Mouse (Mus musculus): ENCODE measurements around the gene Ccdc85c. TPM values are rescaled to one million over a fixed set of nuclear protein-coding genes. Genes with fewer than 3 reads are reported as not detected.

Ccdc85c gene
- polyA plus RNA-seq, 2 experiments from 2014 or later = 0.25 to 0.42 TPM

DNA sequence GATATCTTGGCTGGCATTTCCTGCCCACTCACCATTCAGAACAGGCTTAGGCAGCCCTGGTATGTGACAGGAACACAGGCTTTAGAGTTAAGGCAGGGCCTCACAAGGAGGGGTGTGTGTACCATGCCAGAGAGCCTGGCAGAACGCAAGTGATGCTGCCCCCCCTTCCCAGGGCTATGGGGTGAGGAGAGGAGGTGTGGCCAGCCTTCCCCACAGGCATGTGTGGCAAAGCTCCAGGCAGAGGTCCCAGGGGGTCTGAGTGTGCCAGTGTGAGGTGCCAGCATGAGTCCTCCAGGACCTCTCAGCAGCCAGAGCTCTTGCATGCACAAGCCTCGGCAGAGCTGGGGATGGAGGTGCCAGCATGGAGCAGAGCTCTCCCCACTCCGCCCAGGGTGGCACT lies 19.4 kb upstream of the Ccdc85c start:
- ATAC-seq = no peak

DNA sequence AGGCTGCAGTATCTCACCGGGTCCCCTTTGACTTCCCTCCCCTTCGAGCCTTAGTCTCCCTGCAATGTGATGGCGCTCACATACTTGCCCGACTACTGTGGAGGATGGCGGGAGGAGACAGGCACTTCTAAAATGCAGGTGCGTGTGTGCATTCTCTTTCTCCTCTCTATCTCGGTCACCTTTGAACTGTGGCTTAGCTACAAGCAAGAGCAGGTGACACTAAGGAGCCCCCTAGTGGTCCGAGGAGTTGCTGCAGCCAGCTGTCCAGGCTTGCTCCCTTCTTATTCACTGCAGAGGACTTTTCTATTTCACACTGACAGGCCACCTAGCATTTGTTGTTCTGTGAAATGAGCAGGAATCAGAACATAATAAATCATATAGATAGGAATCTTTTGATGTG lies 17.7 kb upstream of the Ccdc85c start:
- ATAC-seq = peak; percentile 73

DNA sequence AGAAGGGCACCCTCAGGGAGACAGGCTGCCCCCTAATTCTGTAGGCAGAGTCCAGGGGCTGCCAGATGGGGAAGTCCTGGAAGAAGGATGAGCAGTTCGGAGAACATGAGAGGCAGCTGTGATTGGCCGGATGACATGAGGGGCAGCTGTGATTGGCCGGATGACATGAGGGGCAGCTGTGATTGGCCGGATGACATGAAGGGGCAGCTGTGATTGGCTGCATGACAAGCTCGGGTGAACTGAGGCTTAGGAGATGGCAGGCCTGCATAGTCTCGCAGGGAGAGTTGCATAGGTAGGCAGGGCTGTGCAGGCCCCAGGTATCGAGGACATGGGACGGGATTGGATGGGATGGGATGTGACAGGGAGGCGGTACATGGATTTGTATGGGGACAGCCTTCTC lies 17.2 kb upstream of the Ccdc85c start:
- ATAC-seq = no peak

DNA sequence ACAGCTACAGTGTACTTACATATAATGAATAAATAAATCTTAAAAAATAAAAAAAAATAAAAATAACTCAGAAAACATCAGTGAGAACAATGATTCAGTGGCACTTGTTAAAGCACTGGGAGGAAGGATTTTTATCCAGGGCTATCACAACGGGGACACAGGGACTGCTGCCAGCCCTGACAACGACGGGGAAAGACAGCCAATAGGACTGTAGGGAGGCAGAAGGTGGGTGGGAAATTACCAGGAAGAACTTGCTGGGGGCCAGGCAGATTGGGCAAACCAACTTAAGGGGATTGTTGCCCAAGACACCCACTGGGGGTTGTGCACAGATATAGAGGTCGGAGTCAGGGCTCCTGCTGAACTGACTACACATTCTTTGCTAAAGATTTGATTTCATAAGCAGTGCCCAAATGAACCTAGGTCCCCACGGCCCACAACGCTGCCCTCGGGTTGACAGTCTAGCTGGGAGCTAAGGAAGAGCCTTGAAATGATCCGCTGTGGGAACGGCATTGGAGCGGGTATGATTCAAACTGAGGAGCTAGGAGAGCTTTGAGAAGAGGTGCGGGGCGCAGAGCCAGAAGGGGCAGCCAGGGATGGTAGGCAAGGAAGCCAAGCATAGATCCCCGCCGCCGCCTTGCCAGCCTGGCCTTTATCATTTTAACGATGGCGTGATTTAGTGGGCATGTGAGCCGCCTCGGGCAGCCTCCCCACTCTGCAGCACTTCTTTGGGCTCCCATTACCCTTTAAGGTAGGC lies 13.1 kb upstream of the Ccdc85c start:
- ATAC-seq = no peak

DNA sequence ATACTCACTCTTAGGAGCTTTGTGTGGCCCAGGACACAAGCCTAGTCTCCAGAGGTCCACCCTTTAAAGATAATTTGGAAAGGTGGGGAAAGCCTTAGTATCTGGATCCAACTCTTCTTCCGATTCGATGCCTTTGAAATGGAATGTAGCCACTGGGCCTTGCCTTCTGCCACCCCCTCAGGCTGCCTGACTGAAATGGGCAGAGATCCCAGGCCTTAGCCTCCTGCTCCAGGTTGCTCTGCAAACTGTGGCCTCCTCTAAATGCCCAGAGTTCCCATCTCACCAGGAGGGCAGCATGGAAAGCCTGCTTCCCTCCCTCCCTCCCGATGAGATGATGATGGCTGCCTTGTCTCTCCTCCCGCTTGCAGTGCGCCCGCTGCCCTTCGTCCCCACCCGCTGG lies 11.8 kb upstream of the Ccdc85c start:
- ATAC-seq = no peak

DNA sequence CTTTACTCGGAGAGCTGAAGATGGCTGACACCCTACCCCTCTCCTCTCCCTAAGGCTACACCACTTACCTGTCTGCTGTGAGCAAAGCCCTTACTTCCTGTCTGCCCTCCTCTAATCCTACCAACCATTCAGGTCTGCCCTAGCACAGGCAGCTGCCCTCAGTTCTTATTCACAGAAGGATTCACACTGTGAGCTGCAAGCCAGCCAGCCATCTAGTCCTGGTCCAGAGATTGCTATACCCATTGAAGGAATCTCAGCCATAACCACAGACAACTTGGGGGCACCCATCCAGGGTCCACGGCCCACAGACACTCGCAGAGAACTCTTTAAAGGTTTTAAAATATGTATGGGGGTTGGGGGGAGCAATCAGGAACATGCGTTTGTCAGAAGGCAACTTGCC lies 11.2 kb upstream of the Ccdc85c start:
- ATAC-seq = no peak

DNA sequence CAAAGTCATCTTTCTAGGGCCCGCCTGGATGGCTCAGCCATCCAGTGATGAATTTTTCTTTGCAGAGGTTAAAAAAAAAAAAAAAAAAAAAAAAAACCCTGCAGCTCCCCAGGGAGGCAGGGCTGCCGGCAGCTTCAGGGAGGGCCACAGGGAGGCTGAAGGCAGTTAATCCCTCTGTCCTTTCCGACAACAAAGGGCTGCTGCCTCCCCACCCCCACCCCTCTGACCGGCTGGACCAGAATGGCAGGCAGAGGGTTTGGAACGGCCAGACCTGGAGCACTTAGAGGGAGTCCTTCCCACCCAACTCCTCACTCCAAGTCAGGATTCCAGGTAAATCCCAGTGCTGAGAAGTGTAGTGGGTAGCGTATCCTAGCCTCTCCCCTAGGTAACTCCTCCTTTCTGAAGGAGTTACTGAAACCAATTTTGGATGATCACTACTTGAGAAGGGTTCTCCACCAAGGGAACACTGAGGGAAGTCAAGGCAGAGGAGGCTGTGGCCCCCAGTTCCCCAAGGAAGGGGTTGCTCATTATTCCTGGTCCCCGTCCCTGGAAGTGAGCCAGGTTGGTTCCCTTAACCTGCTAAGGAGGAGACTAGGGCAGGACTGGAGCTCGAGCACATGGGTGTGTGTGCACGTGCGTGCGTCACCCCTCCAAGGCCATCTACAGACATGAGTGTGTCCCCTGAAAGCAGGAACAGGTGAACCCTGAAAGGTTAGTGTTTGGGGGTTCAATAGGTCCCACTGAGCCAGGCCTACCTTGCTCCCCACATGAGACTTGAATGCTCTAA lies 10.2 kb upstream of the Ccdc85c start:
- ATAC-seq = no peak

DNA sequence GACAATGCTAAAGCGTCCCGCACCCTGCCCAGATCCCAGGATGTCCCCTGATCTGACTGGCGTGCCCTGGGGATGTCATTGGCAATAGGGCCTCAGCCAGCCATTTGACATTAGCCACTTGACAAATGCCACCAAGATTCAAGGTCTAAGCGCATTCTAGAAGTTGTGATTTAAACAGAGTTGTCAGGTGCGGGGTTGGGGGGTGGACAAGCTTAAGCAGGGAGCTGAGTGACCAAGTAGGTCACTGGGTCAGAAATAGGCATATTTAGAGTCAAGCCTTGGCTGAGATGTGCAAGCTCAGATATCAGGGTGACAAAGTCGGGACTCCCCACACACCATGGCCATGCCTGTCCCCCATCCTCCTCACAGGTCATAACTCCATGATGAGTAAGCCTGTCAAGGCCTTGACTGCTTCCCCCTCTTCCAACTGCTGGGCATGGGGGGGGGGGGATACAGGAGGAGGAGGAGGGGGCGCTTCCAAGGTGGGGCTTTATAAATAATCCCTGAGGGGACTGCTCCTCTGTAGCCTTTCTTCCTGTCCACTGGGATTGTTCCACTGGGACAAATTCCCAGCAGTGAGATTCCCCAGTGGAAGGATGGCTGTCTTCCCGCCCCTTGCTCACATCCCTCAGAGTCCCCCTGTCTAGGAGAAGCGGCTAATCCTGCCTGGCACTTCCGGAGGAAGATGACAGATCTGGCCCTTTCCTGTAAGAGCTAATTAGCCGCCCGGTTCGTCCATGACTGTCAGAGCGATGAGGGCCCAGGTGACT lies 9.4 kb upstream of the Ccdc85c start:
- no peak for ATAC-seq

DNA sequence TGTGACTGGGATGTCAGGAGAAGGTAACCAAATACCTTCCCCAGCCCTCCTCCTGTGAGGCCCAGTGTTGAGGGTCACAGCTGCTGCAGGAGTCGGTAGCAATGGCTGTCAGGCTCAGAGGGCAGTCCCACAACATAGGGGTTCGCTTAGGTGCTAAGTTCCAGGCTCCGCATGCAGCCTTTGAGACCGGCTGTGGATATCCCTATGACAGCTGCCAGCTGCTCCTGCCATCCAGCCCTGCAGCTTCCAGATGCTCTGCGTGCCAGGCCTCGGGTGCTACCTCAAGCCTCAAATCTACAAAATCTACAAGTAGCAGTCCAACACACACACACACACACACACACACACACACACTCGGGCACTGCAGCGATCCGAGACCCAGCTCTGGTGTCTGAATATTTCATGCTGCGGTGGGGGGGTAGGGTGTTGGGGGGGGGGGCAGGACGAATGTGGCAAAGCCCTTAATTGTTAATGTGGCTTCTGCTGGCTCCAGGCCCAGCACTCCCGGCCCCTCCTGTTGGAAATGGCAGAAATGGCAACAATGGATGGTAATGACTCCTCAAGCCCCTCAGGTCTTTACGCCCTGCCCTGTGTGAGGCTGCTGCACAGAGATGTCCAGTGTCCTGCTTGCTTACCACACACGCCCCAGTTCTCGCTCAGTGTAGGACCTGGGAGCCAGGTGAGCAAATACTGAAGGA lies 3.1 kb upstream of the Ccdc85c start:
- ATAC-seq = no peak

DNA sequence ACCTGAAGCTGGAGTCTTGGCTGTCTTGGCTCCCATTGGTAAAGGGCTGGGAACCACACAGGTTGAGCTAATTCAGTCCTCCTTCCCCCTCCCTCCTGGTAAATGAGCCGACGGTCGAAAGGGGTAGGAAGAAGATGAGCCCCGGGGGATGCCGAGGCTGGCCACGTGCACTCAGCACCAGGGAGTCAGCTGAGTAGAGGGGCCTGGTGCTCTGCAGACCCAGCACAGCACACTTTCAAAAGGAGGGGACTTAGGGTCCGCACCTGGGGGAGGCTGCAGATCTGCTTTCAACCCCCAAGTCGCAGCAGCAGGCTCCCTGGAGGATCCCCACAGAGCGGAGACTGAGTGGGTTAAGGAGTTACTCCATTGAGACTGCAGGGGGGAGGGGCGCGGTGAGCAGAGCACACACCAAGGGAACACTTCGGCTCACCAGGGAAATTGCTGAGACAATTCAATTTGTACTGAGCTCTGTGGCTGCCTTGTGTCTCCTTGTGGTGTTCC lies 2.2 kb upstream of the Ccdc85c start:
- no peak for ATAC-seq

DNA sequence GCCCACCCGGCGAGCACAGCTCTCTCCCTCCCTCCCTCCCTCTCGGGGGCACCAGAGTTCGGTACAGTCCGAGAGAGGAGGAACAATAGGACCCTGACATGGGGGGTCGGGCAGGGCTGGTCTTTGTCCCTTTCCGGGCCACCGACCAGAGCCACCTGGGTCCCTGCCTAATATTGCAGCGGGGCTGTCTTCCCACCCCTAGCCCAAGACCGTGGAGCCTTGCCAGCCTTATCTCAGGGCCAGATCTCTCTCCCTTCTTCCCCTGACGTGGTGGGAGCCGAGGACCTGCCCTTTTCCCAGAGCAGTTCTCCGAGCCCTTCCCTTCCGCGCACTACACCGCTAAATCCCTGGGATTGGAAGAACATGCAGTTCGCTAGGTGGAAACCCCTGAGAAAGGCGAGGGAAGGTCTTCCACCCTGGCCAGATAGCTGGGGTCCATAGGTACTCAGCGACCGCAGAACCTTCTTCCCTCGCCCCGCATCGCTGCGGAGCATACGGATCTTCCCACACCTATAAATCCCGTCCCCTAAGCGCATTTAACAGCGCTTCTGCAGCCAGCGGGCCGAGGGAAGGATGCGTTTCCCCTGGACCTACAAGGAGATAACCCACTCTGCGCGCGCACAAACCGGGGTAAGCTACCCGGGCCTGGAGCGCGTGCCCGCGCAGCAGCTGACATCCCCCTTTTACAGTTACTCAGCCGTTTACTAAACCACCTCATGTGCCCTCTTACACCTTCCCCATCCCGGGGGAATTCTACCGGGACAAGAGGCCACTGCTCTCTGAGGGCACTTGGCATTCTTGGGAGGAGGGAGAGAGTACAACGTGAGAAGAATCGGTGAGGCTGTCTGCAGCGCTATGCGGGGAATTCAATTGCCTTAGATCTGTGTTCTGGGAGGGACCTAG lies 946 bp upstream of the Ccdc85c start:
- ATAC-seq = no peak

DNA sequence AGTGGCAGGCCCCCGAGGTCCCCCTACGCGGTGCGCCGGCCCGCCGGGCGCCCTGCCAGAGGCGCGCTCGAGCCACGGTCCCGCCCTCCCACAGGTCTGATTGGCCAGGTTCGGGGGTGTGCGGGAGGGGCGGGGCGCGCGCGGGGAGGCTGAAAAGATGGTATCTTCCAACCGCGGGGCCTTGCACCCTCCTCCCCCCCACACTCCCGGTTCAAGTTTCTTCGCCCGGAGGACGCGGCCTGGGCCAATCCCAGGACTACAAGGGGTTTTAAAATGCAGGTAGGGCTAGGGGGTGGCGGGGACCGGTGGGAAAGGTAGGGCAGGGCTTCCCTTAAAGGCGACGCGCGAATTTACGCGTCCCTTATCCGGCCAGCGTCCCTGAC lies 274 bp upstream of the Ccdc85c start:
- peak; percentile 96 for ATAC-seq

DNA sequence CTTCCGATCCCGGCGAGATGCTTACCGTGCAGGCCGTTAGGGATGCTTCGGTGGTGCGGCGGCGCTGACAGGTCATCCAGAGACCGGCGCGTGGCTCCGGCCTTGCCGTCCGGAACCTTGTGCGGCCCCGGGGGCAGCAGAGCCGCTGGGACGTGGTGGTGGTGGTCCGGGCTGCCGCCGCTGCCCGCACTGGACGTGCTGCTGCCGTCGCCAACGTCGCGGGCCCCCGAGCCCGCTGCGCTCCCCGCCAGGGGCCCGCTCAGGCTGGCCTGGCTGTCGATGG lies 971 bp downstream of the Ccdc85c start:
- no peak for ATAC-seq

DNA sequence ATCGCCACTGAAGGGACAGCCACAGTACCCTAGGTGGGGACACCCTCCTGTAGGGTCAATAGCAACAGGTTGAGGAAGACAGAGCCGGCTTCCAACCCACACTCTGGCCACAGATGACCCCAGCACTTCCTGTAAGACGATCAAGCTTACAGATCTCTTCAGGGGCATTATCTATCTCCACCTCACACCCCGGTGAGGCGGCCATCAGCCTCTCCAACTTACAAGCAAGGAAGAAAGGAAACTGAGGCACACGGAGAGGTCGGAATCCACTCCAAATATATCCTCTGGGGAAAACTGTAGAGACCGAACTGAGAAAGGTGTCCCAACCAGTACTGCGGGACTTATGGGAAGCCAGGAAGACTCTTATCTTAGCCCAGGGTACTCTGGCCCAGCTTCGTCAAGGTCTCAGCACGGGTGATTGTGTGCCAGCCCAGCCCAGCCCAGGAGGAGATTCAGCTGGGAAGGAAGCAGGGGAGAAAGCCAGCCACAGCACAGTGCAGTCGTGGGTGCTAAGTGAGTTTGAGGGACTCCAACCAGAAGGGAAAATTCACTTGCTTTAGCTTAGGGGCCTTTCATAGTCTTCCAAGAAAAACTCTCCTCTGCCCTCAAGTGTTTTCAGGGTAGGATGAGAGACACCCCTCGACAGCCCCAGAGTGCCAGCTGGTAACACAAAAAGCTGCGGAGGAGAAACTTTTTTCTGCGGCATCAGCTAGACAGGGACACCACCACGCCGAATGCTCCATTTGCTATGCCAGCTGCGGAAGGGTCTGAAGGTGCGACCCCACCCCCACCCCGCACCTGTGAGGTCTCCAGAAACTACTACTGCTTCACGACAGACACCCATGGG lies 1.5 kb downstream of the Ccdc85c start:
- no peak for ATAC-seq

DNA sequence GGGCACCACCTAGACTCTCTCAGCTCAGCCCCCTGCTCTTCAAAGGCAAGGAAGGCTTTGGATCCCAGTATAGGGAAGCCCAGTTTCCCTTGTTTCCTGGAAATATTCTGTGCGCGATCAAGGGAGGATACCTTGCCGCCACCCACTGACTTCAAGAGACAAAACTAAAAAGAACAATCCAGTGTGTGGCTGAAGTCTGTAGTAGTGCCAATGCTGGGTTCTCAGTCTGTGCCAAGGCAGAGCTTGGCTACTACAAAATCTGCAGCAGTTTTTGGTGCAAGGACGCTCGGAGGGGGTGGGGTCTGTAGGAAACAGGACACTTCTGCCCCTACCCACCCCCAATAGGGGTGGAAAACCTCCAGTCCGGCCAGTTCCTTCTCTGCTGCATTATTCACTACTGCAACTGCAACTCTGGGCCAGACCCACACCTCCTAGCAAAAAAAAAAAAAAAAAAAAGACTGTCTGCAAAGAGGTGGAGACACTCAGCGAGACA lies 3.0 kb downstream of the Ccdc85c start:
- ATAC-seq = no peak

DNA sequence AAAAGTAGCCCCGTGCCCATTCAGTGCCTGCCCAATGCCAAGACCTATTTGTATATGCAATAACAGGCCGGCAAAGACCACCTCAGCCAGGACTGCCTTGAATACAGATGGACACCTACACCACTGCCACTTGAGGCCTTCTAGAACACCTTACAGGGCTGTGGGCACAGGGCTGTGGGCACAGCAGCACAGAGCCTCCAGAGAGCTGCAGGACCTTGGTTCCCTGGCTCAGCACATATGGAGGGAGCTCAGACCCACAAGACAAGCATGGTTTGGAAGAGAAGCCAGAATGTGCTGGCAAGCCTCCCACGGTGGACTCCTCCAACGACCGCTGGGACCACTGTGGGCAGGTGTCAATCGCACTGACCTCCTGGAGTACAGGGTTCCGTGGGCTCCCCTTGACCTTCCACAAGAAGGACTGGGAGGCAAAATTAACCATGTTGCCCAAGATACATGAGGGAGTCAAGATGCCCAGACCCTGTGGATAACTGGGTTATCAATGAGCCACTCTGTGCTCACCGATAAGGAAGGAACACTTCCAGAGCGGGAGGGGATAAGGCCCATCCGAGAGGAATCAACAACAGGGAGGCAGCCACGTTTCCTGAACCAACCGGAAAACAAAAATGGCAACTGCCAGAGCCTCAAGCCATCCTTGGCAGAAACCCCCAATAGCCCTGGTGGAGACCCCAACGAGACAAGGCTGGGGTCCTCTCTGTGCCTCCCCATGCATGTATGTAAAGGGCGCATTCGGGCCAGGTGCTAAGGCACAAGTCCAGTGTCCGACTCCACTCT lies 3.7 kb downstream of the Ccdc85c start:
- ATAC-seq = no peak

DNA sequence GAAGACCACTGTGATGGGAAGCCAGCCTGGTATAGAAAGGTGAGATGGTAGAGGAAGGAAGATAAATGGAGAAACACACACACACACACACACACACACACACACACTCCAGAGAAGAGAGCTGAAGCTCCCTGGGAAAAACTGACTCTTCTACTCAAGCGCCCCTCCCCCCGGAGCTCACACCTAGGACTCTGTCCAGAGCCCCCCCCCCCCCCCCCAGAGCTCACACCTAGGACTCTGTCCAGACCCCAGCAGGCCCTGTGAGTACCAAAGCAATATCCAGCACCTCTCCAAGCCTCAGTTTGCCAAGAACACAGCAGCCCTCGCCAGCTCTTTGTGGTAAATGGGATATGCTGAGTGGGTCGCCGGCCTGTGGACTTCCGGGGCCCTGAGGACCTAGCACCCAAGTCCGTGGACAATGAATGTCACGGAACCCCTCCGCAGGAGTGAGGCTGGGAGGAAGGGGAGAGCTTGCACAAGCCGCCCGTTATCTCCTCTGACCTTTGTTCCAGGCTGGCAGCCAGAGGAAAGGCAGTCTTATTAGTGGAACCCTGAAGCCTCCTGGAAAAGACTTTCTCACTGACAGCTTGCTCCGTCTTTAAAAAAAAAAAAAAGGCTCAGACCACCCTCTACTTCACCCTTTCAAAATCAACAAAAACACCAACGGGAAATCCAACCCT lies 4.8 kb downstream of the Ccdc85c start:
- no peak for ATAC-seq

DNA sequence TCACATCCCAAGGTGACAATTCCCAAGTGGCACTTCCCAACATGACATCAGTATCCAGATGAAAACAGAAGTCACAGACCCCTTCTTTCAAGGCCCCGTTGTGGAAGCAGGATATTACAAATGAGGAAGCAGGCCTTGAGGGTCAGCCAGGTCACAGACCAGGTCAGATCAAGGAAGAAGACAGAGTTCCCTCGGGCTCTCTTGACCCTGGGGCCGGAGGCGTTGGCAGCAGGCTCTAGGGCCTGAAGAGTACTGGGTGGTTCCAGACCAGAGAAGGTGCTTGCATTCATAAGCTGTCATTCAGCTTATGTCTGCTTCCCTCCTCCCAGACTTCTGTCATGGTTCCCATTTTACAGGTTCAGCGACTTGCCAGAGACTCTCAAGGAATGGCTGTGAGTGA lies 5.5 kb downstream of the Ccdc85c start:
- ATAC-seq = no peak

DNA sequence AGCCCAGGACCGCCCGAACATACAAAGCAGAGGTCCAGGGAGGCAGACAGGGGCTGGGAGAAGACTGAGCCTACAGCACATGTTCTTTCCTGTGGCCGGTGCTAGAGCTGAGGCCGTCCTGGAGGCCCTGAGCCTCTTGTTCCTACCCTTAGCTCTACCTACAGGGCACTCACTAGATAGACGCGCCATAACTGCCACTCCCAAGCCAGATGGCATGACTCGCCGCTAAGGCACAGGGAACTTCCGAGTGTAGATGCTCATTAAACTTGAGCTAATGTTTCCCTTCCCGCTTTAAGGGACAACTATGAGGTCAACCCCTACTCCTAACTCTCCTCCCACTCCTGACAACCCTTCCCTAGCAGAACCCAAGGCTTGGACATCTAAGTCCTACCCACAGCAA lies 6.3 kb downstream of the Ccdc85c start:
- ATAC-seq = no peak

Data from activated CD4-positive, CD25-positive, alpha-beta regulatory T cell, adult 4 months (primary cell).